Mouse (Mus musculus) heart, embryonic 14.5 days (tissue): ENCODE measurements at regions not wholly inside any gene's neighbourhood (a gene's known extent, or its start where the extent isn't known, plus 50 kb on each side); places are given as distances from the start of the nearest gene placed in this dataset.

Experiments
- ATAC-seq: fragments of 200-750 bp; cut with Nextera tagmentation; 2 replicates; pipeline ENCODE4 v1.8.0; 2017; ENCODE audit warnings: low read depth, moderate TSS enrichment; ENCODE audit not compliant: insufficient number of reproducible peaks, insufficient read depth, low FRiP score
- H3K27ac ChIP-seq, 2 experiments: fragments of 200-500 bp in 1 of 2; fragments of 300-500 bp in 1 of 2; sonication (generic) in 1 of 2; replicated peaks in 1 of 2; 2 replicates each; pipeline ENCODE4 v1.5.1; 2012 to 2014; ENCODE audit warnings: low read depth in 2 of 2, low read length in 2 of 2, control low read depth in 1 of 2, mild to moderate bottlenecking in 1 of 2, mixed read lengths in 1 of 2; ENCODE audit not compliant: control insufficient read depth in 1 of 2, insufficient read depth in 1 of 2
- H3K27me3 ChIP-seq: fragments of 300-500 bp; sonication (generic); 2 replicates; pipeline ENCODE4 v1.6.1; 2014; ENCODE audit warnings: mild to moderate bottlenecking, low read length, control low read depth; ENCODE audit not compliant: control insufficient read depth, insufficient read depth
- H3K36me3 ChIP-seq: fragments of 300-500 bp; sonication (generic); 2 replicates; pipeline ENCODE4 v1.6.1; 2014; ENCODE audit warnings: mild to moderate bottlenecking, control low read depth, low read length, mixed read lengths; ENCODE audit not compliant: control insufficient read depth, insufficient read depth
- H3K4me1 ChIP-seq, 2 experiments: fragments of 200-500 bp in 1 of 2; fragments of 300-500 bp in 1 of 2; sonication (generic) in 1 of 2; 2 replicates each; pipeline ENCODE4 v1.6.1; 2012 to 2014; ENCODE audit warnings: low read length in 2 of 2, control low read depth in 1 of 2, mixed read lengths in 1 of 2; ENCODE audit not compliant: control insufficient read depth in 2 of 2, insufficient read depth in 2 of 2
- H3K4me2 ChIP-seq: fragments of 300-500 bp; sonication (generic); 2 replicates; pipeline ENCODE4 v1.6.1; 2014; ENCODE audit warnings: mild to moderate bottlenecking, low read length
- H3K4me3 ChIP-seq, 2 experiments: fragments of 200-500 bp in 1 of 2; fragments of 300-500 bp in 1 of 2; sonication (generic) in 1 of 2; 2 replicates each; pipeline ENCODE4 v1.5.1; 2012 to 2014; ENCODE audit warnings: low read length in 2 of 2, mild to moderate bottlenecking in 2 of 2, control low read depth in 1 of 2, low read depth in 1 of 2, moderate library complexity in 1 of 2; ENCODE audit not compliant: control insufficient read depth in 1 of 2, insufficient read depth in 1 of 2
- H3K9ac ChIP-seq: fragments of 300-500 bp; sonication (generic); 2 replicates; pipeline ENCODE4 v1.6.1; 2014; ENCODE audit warnings: mild to moderate bottlenecking, low read length
- H3K9me3 ChIP-seq: fragments of 300-500 bp; sonication (generic); 2 replicates; pipeline ENCODE4 v1.6.1; 2016; ENCODE audit warnings: low read length, control low read depth; ENCODE audit not compliant: control insufficient read depth
- WGBS: fragments of 180-500 bp; shearing (Covaris S2); extraction: QIAGEN DNeasy Blood & Tissue Kit; methylation state at CpG from one replicate; pipeline ENCODE4 v1.1.7; 2014; 5-methylcytosine and 5-hydroxymethylcytosine counted together

GRCm38 (mm10) chr12:26163416-26163815 lies 251.6 kb downstream of the Rnf144a start:
- Histone ChIP-seq H3K36me3 (no peaks in the 10 kb centered on the region), H3K4me2 (no peak overlapping the region), H3K4me3 (no peak overlapping the region), H3K4me1 (no peaks in the 10 kb centered on the region), H3K9ac (no peak overlapping the region), H3K27ac (no peak overlapping the region), H3K9me3 (no peaks in the 10 kb centered on the region), H3K27me3 (no peaks in the 10 kb centered on the region)
- no peak for ATAC-seq
- WGBS, result 65% methylated on average over 3 of the region's 3 CpGs

GRCm38 (mm10) chr12:26160861-26161615 lies 254.0 kb downstream of the Rnf144a start:
- H3K4me2 ChIP-seq, result no peak overlapping the region
- no peaks in the 10 kb centered on the region for H3K27me3 ChIP-seq
- H3K4me3 ChIP-seq, result no peak overlapping the region
- no peak overlapping the region for H3K9ac ChIP-seq
- H3K36me3 ChIP-seq, result no peaks in the 10 kb centered on the region
- H3K27ac ChIP-seq, result no peak overlapping the region
- 80% methylated on average over 11 of the region's 11 CpGs for WGBS
- no peaks in the 10 kb centered on the region for H3K4me1 ChIP-seq
- no peaks in the 10 kb centered on the region for H3K9me3 ChIP-seq
- no peak for ATAC-seq

GRCm38 (mm10) chr12:26152992-26153391 lies 262.1 kb downstream of the Rnf144a start:
- Histone ChIP-seq H3K4me3 (no peak overlapping the region), H3K4me2 (no peak overlapping the region), H3K4me1 (no peaks in the 10 kb centered on the region), H3K27ac (no peak overlapping the region), H3K36me3 (no peaks in the 10 kb centered on the region), H3K9ac (no peak overlapping the region), H3K9me3 (no peaks in the 10 kb centered on the region), H3K27me3 (no peaks in the 10 kb centered on the region)
- no peak for ATAC-seq
- 76% methylated on average over 8 of the region's 8 CpGs for WGBS

GRCm38 (mm10) chr12:26146336-26146735 lies 268.7 kb downstream of the Rnf144a start:
- H3K9ac ChIP-seq, result no peak overlapping the region
- no peaks in the 10 kb centered on the region for H3K27me3 ChIP-seq
- no peak overlapping the region for H3K4me2 ChIP-seq
- ATAC-seq, result no peak
- no peak overlapping the region for H3K4me3 ChIP-seq
- no peaks in the 10 kb centered on the region for H3K9me3 ChIP-seq
- WGBS, result 58% methylated on average over 3 of the region's 3 CpGs
- no peaks in the 10 kb centered on the region for H3K4me1 ChIP-seq
- H3K27ac ChIP-seq, result no peak overlapping the region
- no peaks in the 10 kb centered on the region for H3K36me3 ChIP-seq

GRCm38 (mm10) chr12:26145085-26145714 lies 269.9 kb downstream of the Rnf144a start:
- ATAC-seq, result no peak
- no peaks in the 10 kb centered on the region for H3K4me1 ChIP-seq
- WGBS, result 52% methylated on average over 6 of the region's 6 CpGs
- H3K27ac ChIP-seq, result no peak overlapping the region
- no peak overlapping the region for H3K9ac ChIP-seq
- no peaks in the 10 kb centered on the region for H3K36me3 ChIP-seq
- no peaks in the 10 kb centered on the region for H3K9me3 ChIP-seq
- H3K4me3 ChIP-seq, result no peak overlapping the region
- no peaks in the 10 kb centered on the region for H3K27me3 ChIP-seq
- H3K4me2 ChIP-seq, result no peak overlapping the region

GRCm38 (mm10) chr12:26144616-26145015 lies 270.4 kb downstream of the Rnf144a start:
- 35% methylated on average over 3 of the region's 3 CpGs for WGBS
- Histone ChIP-seq H3K27ac (no peak overlapping the region), H3K36me3 (no peaks in the 10 kb centered on the region), H3K4me1 (no peaks in the 10 kb centered on the region), H3K27me3 (no peaks in the 10 kb centered on the region), H3K4me3 (no peak overlapping the region), H3K9ac (no peak overlapping the region), H3K4me2 (no peak overlapping the region), H3K9me3 (no peaks in the 10 kb centered on the region)
- ATAC-seq, result no peak

GRCm38 (mm10) chr12:26143411-26143810 lies 271.6 kb downstream of the Rnf144a start:
- H3K9ac ChIP-seq, result no peak overlapping the region
- ATAC-seq, result no peak
- H3K4me1 ChIP-seq, result no peaks in the 10 kb centered on the region
- H3K27ac ChIP-seq, result no peak overlapping the region
- no peak overlapping the region for H3K4me2 ChIP-seq
- no peaks in the 10 kb centered on the region for H3K9me3 ChIP-seq
- WGBS, result 76% methylated on average over 6 of the region's 6 CpGs
- no peaks in the 10 kb centered on the region for H3K27me3 ChIP-seq
- H3K36me3 ChIP-seq, result no peaks in the 10 kb centered on the region
- no peak overlapping the region for H3K4me3 ChIP-seq

- no peak overlapping the region for H3K4me3 ChIP-seq
- H3K4me2 ChIP-seq, result no peak overlapping the region
- no peaks in the 10 kb centered on the region for H3K36me3 ChIP-seq
- H3K27me3 ChIP-seq, result no peaks in the 10 kb centered on the region
- ATAC-seq, result no peak
- no peak overlapping the region for H3K9ac ChIP-seq
- 90% methylated on average over 8 of the region's 8 CpGs for WGBS
- H3K9me3 ChIP-seq, result no peaks in the 10 kb centered on the region
- H3K27ac ChIP-seq, result no peak overlapping the region
- no peaks in the 10 kb centered on the region for H3K4me1 ChIP-seq
Observed at GRCm38 (mm10) chr12:26130811-26131210, 284.2 kb downstream of the Rnf144a start.
